In genomic region chr9:58241780-58242485, GRCm38 (mm10) we compare ENCODE assay signal across 10 mouse cellular contexts. TPM values are rescaled to one million over a fixed set of nuclear protein-coding genes. Genes with fewer than 3 reads are reported as not detected.
DNase-seq lines count a peak whose midpoint lies in the region; ATAC-seq and TF ChIP-seq lines count a peak whose summit lies in the region.
"Had no signal": no experiment of that assay in that cellular context is flagged by ENCODE, and none has a peak within 500 bp of the region (broad histone marks: within the 10 kb centered on the region; RNA-seq: fewer than 3 reads in every experiment).

No protein-coding gene starts in this region.

- H3K27ac ChIP-seq in hindbrain, postnatal 0 days = no peak overlapping the region
- peak overlapping the region; percentile 88 for H3K27ac ChIP-seq in lung, embryonic 14.5 days (ENCODE audit: low read depth)
- H3K27ac ChIP-seq: limb, embryonic 15.5 days had no signal

- no peaks in the 10 kb centered on the region for H3K27me3 ChIP-seq in hindbrain, postnatal 0 days (ENCODE audit: insufficient read depth, low read length)
- H3K27me3 ChIP-seq in lung, embryonic 14.5 days (ENCODE audit: insufficient read depth, low read length) = no peaks in the 10 kb centered on the region
- H3K27me3 ChIP-seq: limb, embryonic 15.5 days had no signal

- no peak for TF ChIP-seq CTCF in hindbrain, postnatal 0 days (IDR thresholded peaks at IDR 0.05; ENCODE audit: low read depth)
- peak; percentile 17 for TF ChIP-seq CTCF in lung, embryonic 14.5 days (IDR thresholded peaks at IDR 0.05; ENCODE audit: low read depth)

- 48% methylated on average over 9 of the region's 9 CpGs for WGBS in hindbrain, postnatal 0 days
- 35% methylated on average over 9 of the region's 9 CpGs for WGBS in lung, embryonic 14.5 days

- no peaks in the 10 kb centered on the region for H3K9me3 ChIP-seq in hindbrain, postnatal 0 days (ENCODE audit: low read length)
- H3K9me3 ChIP-seq in lung, embryonic 14.5 days (ENCODE audit: low read depth, low read length) = no peaks in the 10 kb centered on the region
- H3K9me3 ChIP-seq: G1E; limb, embryonic 15.5 days had no signal

- peaks cover 1% of the 10 kb centered on the region; the same call in 1 of the 2 replicates for H3K4me1 ChIP-seq in hindbrain, postnatal 0 days (ENCODE audit: insufficient read depth, low read length)
- H3K4me1 ChIP-seq in lung, embryonic 14.5 days (ENCODE audit: insufficient read depth) = peaks cover 17% of the 10 kb centered on the region

- no peak overlapping the region for H3K4me2 ChIP-seq in hindbrain, postnatal 0 days (ENCODE audit: low read depth, low read length)
- H3K4me2 ChIP-seq in lung, embryonic 14.5 days = peak overlapping the region; percentile 27; the same call in 1 of the 2 replicates
- H3K4me2 ChIP-seq: limb, embryonic 15.5 days had no signal

- ATAC-seq in cerebellum, adult (ENCODE audit: insufficient number of reproducible peaks, low FRiP score, low TSS enrichment) = no peak
- ATAC-seq in hindbrain, postnatal 0 days = no peak
- peak; percentile 93 for ATAC-seq in lung, embryonic 14.5 days (ENCODE audit: insufficient read depth)
- ATAC-seq in erythroblast, adult 5-6 weeks (replicated peaks; ENCODE audit: low FRiP score, poor library complexity, severe bottlenecking) = no peak

- DNase-seq in cerebellum, postnatal 25 days = peak; percentile 44 to 71
- peak; percentile 24 to 48 for DNase-seq in urinary bladder, postnatal 36 days (ENCODE audit: low spot score in 2 of 2)
- no peak for DNase-seq in urinary bladder, adult 18-20 months (ENCODE audit: low spot score in 2 of 2)
- peak; percentile 65 for DNase-seq in hindbrain, postnatal 0 days (ENCODE audit: low spot score)
- DNase-seq in lung, embryonic 14.5 days = peak; percentile 87
- DNase-seq in thymus, postnatal 25 days = no peak

- no peak overlapping the region for H3K9ac ChIP-seq in hindbrain, postnatal 0 days (replicated peaks; ENCODE audit: low read length)
- peak overlapping the region; percentile 36 for H3K9ac ChIP-seq in lung, embryonic 14.5 days
- H3K9ac ChIP-seq: limb, embryonic 15.5 days had no signal

- H3K4me3 ChIP-seq in hindbrain, postnatal 0 days (ENCODE audit: low read length) = no peak overlapping the region
- H3K4me3 ChIP-seq in lung, embryonic 14.5 days (ENCODE audit: low read depth, low read length) = no peak overlapping the region
- H3K4me3 ChIP-seq: limb, embryonic 15.5 days had no signal

- no peaks in the 10 kb centered on the region for H3K36me3 ChIP-seq in hindbrain, postnatal 0 days (ENCODE audit: insufficient read depth, low read length)
- H3K36me3 ChIP-seq in lung, embryonic 14.5 days (ENCODE audit: insufficient read depth) = peaks cover 20% of the 10 kb centered on the region

RNA-seq across cellular contexts. Expression of gene Pml, which starts 7.7 kb away (rescaled TPM):
- total RNA-seq in hindbrain, postnatal 0 days (2014; rRNA removed) = 11.4 and 17.0 TPM in 2 replicates
- polyA plus RNA-seq in hindbrain, postnatal 0 days (2015; fragmentation: Nextera tagmentation; extraction: Ambion mirVana) = 3.2 and 4.8 TPM in 2 replicates
- 21.4 and 23.2 TPM in 2 replicates for polyA plus RNA-seq in lung, embryonic 14.5 days (2014; fragmentation: Nextera tagmentation; extraction: Ambion mirVana)
- total RNA-seq in erythroblast, adult 5-6 weeks (2015; ENCODE audit: low replicate concordance) = 43.0 and 50.8 TPM in 2 replicates
- total RNA-seq in erythroblast, adult 5-6 weeks (2017; ENCODE audit: low replicate concordance) = 51.6 and 69.0 TPM in 2 replicates

RNA-seq across cellular contexts. Expression of gene Stoml1, which starts 11.0 kb away (rescaled TPM):
- total RNA-seq in hindbrain, postnatal 0 days (2014; rRNA removed) = 145 and 157 TPM in 2 replicates
- polyA plus RNA-seq in hindbrain, postnatal 0 days (2015; fragmentation: Nextera tagmentation; extraction: Ambion mirVana) = 136 and 141 TPM in 2 replicates
- 23.2 and 27.1 TPM in 2 replicates for polyA plus RNA-seq in lung, embryonic 14.5 days (2014; fragmentation: Nextera tagmentation; extraction: Ambion mirVana)
- total RNA-seq in erythroblast, adult 5-6 weeks (2015; ENCODE audit: low replicate concordance) = 1.2 and 8.6 TPM in 2 replicates
- 2.1 and 2.3 TPM in 2 replicates for total RNA-seq in erythroblast, adult 5-6 weeks (2017; ENCODE audit: low replicate concordance)

RNA-seq across cellular contexts. Expression of gene Islr2, which starts 37.8 kb away (rescaled TPM):
- total RNA-seq in hindbrain, postnatal 0 days (2014; rRNA removed) = 293 and 343 TPM in 2 replicates
- 15.8 and 19.2 TPM in 2 replicates for polyA plus RNA-seq in hindbrain, postnatal 0 days (2015; fragmentation: Nextera tagmentation; extraction: Ambion mirVana)
- polyA plus RNA-seq in lung, embryonic 14.5 days (2014; fragmentation: Nextera tagmentation; extraction: Ambion mirVana) = not detected in 2 replicates
- not detected in 2 replicates for total RNA-seq in erythroblast, adult 5-6 weeks (2015; ENCODE audit: low replicate concordance)
- not detected in 2 replicates for total RNA-seq in erythroblast, adult 5-6 weeks (2017; ENCODE audit: low replicate concordance)

RNA-seq across cellular contexts. Expression of gene Islr, which starts 37.8 kb away (rescaled TPM):
- 57.9 and 72.8 TPM in 2 replicates for total RNA-seq in hindbrain, postnatal 0 days (2014; rRNA removed)
- polyA plus RNA-seq in hindbrain, postnatal 0 days (2015; fragmentation: Nextera tagmentation; extraction: Ambion mirVana) = 29.9 and 33.5 TPM in 2 replicates
- polyA plus RNA-seq in lung, embryonic 14.5 days (2014; fragmentation: Nextera tagmentation; extraction: Ambion mirVana) = 56.9 and 60.2 TPM in 2 replicates
- 0.63 TPM in 1 of 2 replicates, not detected in the other for total RNA-seq in erythroblast, adult 5-6 weeks (2015; ENCODE audit: low replicate concordance)
- total RNA-seq in erythroblast, adult 5-6 weeks (2017; ENCODE audit: low replicate concordance) = not detected in 2 replicates
- polyA plus RNA-seq: G1E had no signal

Comparison
In these comparisons a context has a peak if more than half of its experiments do, and no peak if none do; other contexts are left out.
1. DNase-seq: peak in cerebellum, postnatal 25 days (2 of 2), urinary bladder, postnatal 36 days (2 of 2), hindbrain, postnatal 0 days (single experiment) and lung, embryonic 14.5 days (single experiment); none in urinary bladder, adult 18-20 months (0 of 2) and thymus, postnatal 25 days (single experiment).
2. RNA of gene Stoml1, which starts 11.0 kb away (total RNA-seq): 145 to 157 TPM in hindbrain, postnatal 0 days; 1.2 to 8.6 TPM in erythroblast, adult 5-6 weeks; every median in the first group is over 10 times any median in the second.
3. RNA of gene Islr2, which starts 37.8 kb away (total RNA-seq): 293 to 343 TPM in hindbrain, postnatal 0 days; not detected in erythroblast, adult 5-6 weeks; every median in the first group is over 100 times any median in the second.